Mouse (Mus musculus): ENCODE results near the gene Kcnd3. TPM values are rescaled to one million over a fixed set of nuclear protein-coding genes. Genes with fewer than 3 reads are reported as not detected.

The Kcnd3 gene
- total and polyA plus RNA-seq, 2 experiments from 2014 or later: 7.5 to 48.9 TPM

DNA sequence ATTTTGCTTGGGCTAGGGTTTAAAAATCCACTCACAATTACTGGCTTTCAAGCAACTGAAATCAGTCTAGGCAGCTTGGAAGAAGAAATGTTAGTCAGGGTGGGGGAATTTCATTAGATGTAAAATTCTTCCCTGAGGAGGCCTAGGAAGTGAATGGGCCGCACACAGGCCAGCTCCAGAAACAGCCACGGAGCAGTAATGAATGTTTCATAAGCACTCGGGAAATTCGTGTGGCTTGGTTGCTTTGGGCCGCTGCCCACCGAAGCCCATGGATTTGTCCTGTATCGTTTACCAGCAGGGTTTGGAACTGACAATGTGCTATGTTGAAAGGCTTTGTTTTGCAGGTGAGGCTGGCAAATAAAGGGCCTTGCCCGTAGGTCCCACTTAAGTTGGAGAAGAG is 114.8 kb downstream of the Kcnd3 start:
- no peaks in the 10 kb centered on the region for H3K36me3 ChIP-seq (ENCODE audit: insufficient read depth)
- H3K4me3 ChIP-seq (ENCODE audit: low read depth, low read length): no peak overlapping the region
- no peak overlapping the region for H3K4me2 ChIP-seq (ENCODE audit: low read depth)
- H3K27me3 ChIP-seq (ENCODE audit: insufficient read depth, low read length): no peaks in the 10 kb centered on the region
- ATAC-seq (no peak), DNase-seq (no peak)
- no peak overlapping the region for H3K9ac ChIP-seq
- WGBS: 27% methylated on average over 8 of the region's 8 CpGs
- H3K27ac ChIP-seq (ENCODE audit: low read depth, low read length): 0 out of 2 replicates have a peak overlapping the region, but pooled peaks have one; percentile 3
- H3K4me1 ChIP-seq (ENCODE audit: insufficient read depth): peaks cover 24% of the 10 kb centered on the region
- no peaks in the 10 kb centered on the region for H3K9me3 ChIP-seq (ENCODE audit: low read length)
- TF ChIP-seq CTCF (IDR thresholded peaks at IDR 0.05; ENCODE audit: low read depth): no peak

DNA sequence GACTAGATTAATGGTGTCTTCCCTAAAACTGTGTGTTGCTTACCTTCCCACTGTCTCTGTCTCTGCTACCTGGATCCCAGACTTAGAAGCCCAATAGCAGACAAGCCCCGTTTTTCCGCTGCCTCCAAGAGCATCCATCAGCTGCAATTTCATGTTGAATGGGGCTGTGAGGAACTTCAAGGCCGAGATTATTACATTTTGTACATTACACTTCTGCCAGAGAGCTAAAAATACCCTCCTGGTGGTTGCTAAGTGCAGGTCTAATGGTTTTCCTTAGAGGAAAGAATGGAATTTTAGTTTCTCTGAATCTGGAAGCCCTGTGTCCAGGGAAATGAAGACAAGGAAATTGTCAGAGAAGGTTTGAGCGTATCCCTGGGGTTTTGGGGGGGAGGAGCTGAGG is 115.3 kb downstream of the Kcnd3 start:
- H3K36me3 ChIP-seq (ENCODE audit: insufficient read depth): no peaks in the 10 kb centered on the region
- DNase-seq (no peak), ATAC-seq (no peak)
- no peak overlapping the region for H3K4me3 ChIP-seq (ENCODE audit: low read depth, low read length)
- H3K4me1 ChIP-seq (ENCODE audit: insufficient read depth): peaks cover 24% of the 10 kb centered on the region
- H3K9ac ChIP-seq: no peak overlapping the region
- H3K9me3 ChIP-seq (ENCODE audit: low read length): no peaks in the 10 kb centered on the region
- H3K27me3 ChIP-seq (ENCODE audit: insufficient read depth, low read length): no peaks in the 10 kb centered on the region
- 68% methylated on average over 4 of the region's 4 CpGs for WGBS
- no peak for TF ChIP-seq CTCF (IDR thresholded peaks at IDR 0.05; ENCODE audit: low read depth)
- 0 out of 2 replicates have a peak overlapping the region, but pooled peaks have one; percentile 3 for H3K27ac ChIP-seq (ENCODE audit: low read depth, low read length)
- H3K4me2 ChIP-seq (ENCODE audit: low read depth): no peak overlapping the region

DNA sequence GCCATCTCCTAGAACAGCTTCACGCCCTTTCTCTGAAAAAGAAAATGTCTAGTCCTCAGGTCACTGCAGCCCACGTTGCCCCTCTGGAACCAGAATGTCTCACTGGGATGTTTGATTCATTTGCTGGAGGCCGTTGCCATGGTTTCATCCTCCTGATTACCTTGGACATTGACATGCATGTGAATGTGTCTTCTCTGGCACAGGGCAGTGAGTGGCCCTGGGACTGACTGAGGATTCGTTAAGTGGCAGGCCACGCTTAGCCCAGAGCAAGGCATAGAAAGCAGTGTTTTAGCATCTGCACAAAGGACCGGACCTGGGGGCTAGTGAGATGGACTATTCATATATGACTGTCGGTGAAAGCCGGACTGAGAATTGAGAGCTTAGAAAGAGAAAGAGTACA is 116.3 kb downstream of the Kcnd3 start:
- H3K4me1 ChIP-seq (ENCODE audit: insufficient read depth): peaks cover 24% of the 10 kb centered on the region
- no peaks in the 10 kb centered on the region for H3K9me3 ChIP-seq (ENCODE audit: low read length)
- H3K27ac ChIP-seq (ENCODE audit: low read depth, low read length): no peak overlapping the region
- H3K36me3 ChIP-seq (ENCODE audit: insufficient read depth): no peaks in the 10 kb centered on the region
- WGBS: 41% methylated on average over 8 of the region's 8 CpGs
- H3K27me3 ChIP-seq (ENCODE audit: insufficient read depth, low read length): no peaks in the 10 kb centered on the region
- no peak overlapping the region for H3K9ac ChIP-seq
- TF ChIP-seq CTCF (IDR thresholded peaks at IDR 0.05; ENCODE audit: low read depth): no peak
- ATAC-seq (peak; percentile 49), DNase-seq (no peak)
- H3K4me3 ChIP-seq (ENCODE audit: low read depth, low read length): no peak overlapping the region
- H3K4me2 ChIP-seq (ENCODE audit: low read depth): no peak overlapping the region

DNA sequence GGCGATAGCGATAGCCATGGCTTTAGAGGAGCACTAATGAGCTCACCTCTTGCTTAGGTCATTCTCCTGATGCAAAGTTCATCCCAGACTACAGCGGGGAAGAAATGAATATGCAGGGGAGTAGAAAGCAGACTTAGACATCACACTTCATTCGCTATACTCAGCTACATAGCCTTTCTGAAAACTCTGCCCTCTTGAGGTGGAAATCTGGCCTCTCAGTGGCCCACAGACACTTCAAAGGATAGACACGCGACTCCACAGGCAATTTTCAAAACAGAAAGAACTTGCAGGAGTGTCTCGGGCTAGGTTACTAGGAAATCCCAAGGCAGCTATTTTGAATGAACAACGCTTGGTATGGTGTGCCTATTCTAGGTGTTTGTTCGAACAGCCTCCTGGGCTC is 116.7 kb downstream of the Kcnd3 start:
- no peak overlapping the region for H3K9ac ChIP-seq
- peak; percentile 45 for TF ChIP-seq CTCF (IDR thresholded peaks at IDR 0.05; ENCODE audit: low read depth)
- H3K4me3 ChIP-seq (ENCODE audit: low read depth, low read length): no peak overlapping the region
- no peaks in the 10 kb centered on the region for H3K9me3 ChIP-seq (ENCODE audit: low read length)
- no peaks in the 10 kb centered on the region for H3K36me3 ChIP-seq (ENCODE audit: insufficient read depth)
- H3K27ac ChIP-seq (ENCODE audit: low read depth, low read length): peak overlapping the region; percentile 35; the same call in 1 of the 2 replicates
- no peaks in the 10 kb centered on the region for H3K27me3 ChIP-seq (ENCODE audit: insufficient read depth, low read length)
- no peak overlapping the region for H3K4me2 ChIP-seq (ENCODE audit: low read depth)
- ATAC-seq (peak; percentile 53), DNase-seq (no peak)
- H3K4me1 ChIP-seq (ENCODE audit: insufficient read depth): peaks cover 24% of the 10 kb centered on the region
- WGBS: 47% methylated on average over 9 of the region's 9 CpGs

DNA sequence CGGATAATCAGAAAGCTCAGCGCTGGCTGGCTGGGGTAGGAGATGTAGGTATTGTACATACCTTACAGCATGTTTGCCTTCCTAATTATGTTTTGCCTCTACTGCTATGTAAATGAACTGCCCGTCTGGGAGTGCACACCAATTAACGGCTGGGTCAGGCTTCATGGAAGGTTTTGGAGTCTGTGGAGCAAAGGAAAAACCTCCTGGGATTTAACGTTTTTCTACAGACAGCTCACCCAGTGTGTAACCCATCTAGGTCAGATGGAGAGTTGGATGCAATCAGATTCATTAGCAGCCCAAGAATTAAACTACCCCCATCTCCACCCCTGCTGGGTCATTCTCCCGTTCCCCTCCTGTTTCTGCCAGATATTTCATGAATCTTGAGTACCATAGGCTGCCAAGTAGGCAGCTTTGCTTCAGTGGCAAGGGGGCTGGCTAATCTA is 117.2 kb downstream of the Kcnd3 start:
- no peak overlapping the region for H3K4me2 ChIP-seq (ENCODE audit: low read depth)
- no peak for TF ChIP-seq CTCF (IDR thresholded peaks at IDR 0.05; ENCODE audit: low read depth)
- H3K27me3 ChIP-seq (ENCODE audit: insufficient read depth, low read length): no peaks in the 10 kb centered on the region
- peak overlapping the region; percentile 35; the same call in 1 of the 2 replicates for H3K27ac ChIP-seq (ENCODE audit: low read depth, low read length)
- 11% methylated on average over 6 of the region's 6 CpGs for WGBS
- DNase-seq (no peak), ATAC-seq (peak; percentile 14; the same call in 1 of the 2 replicates)
- no peak overlapping the region for H3K9ac ChIP-seq
- peaks cover 24% of the 10 kb centered on the region for H3K4me1 ChIP-seq (ENCODE audit: insufficient read depth)
- no peak overlapping the region for H3K4me3 ChIP-seq (ENCODE audit: low read depth, low read length)
- H3K36me3 ChIP-seq (ENCODE audit: insufficient read depth): no peaks in the 10 kb centered on the region
- no peaks in the 10 kb centered on the region for H3K9me3 ChIP-seq (ENCODE audit: low read length)

DNA sequence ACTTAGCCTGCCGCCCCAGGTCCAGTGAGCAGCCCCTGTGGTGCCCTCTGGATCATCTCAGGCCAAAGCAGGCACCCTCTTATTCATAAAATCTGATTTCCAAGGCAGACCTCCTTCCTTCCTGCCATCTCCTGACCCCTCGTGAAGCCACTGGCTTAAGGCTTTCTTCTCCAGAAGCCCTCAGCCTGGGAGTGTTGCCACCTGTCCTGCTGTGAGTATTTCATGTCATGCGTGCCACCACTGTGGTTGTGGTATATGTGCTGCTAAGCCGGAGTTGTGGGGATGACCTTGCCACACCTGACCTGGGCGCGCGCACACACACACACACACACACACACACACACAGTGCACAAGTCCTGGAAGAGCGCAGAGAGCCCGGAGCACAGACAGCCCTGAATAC is 117.8 kb downstream of the Kcnd3 start:
- Histone ChIP-seq H3K4me3 (ENCODE audit: low read depth, low read length) (no peak overlapping the region), H3K4me2 (ENCODE audit: low read depth) (no peak overlapping the region), H3K4me1 (ENCODE audit: insufficient read depth) (peaks cover 24% of the 10 kb centered on the region), H3K36me3 (ENCODE audit: insufficient read depth) (no peaks in the 10 kb centered on the region), H3K9me3 (ENCODE audit: low read length) (no peaks in the 10 kb centered on the region), H3K27me3 (ENCODE audit: insufficient read depth, low read length) (no peaks in the 10 kb centered on the region), H3K27ac (ENCODE audit: low read depth, low read length) (no peak overlapping the region), H3K9ac (no peak overlapping the region)
- ATAC-seq (no peak), DNase-seq (no peak)
- no peak for TF ChIP-seq CTCF (IDR thresholded peaks at IDR 0.05; ENCODE audit: low read depth)
- WGBS: 72% methylated on average over 9 of the region's 9 CpGs

DNA sequence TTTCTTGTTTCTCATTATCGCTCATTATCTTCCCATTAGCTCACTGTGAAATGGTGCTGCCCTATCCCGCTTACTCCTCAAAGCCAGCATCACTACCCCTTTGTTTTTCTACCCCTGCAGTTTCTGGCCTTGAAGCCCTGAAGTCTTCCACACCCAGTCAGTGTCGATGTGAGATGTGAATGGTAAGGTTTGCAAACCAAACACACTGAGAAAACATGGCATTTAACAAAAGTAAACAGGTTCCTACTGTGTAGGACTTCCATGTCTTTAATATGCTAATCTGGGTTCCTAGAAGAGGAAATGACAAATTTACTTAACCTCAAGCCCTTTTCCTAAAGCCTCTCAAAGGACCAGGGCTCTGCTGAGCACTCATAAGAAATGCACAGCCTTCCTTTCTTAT is 118.7 kb downstream of the Kcnd3 start:
- no peaks in the 10 kb centered on the region for H3K36me3 ChIP-seq (ENCODE audit: insufficient read depth)
- H3K4me1 ChIP-seq (ENCODE audit: insufficient read depth): peaks cover 24% of the 10 kb centered on the region
- H3K4me3 ChIP-seq (ENCODE audit: low read depth, low read length): no peak overlapping the region
- no peak overlapping the region for H3K4me2 ChIP-seq (ENCODE audit: low read depth)
- H3K9me3 ChIP-seq (ENCODE audit: low read length): no peaks in the 10 kb centered on the region
- 39% methylated on average over 3 of the region's 3 CpGs for WGBS
- no peak for TF ChIP-seq CTCF (IDR thresholded peaks at IDR 0.05; ENCODE audit: low read depth)
- ATAC-seq: no peak
- no peak overlapping the region for H3K9ac ChIP-seq
- H3K27me3 ChIP-seq (ENCODE audit: insufficient read depth, low read length): no peaks in the 10 kb centered on the region
- no peak overlapping the region for H3K27ac ChIP-seq (ENCODE audit: low read depth, low read length)
- no peak for DNase-seq
